Mouse (Mus musculus) embryonic facial prominence, embryonic 14.5 days (tissue): Measurements from ENCODE around the gene Thnsl1. TPM values are rescaled to one million over a fixed set of nuclear protein-coding genes. Genes with fewer than 3 reads are reported as not detected.

Source experiments
- ATAC-seq: fragments of 200-750 bp; cut with Nextera tagmentation; 2 replicates; pipeline ENCODE4 v1.8.0; 2017; ENCODE audit warnings: low read depth, moderate number of reproducible peaks, moderate TSS enrichment
- DNase-seq: peaks from one replicate; pipeline ENCODE4 v3.0.0-alpha.2; 2015; ENCODE audit warnings: low spot score
- H3K27ac ChIP-seq: fragments of 300-500 bp; sonication (generic); replicated peaks from 2 replicates; pipeline ENCODE4 v1.5.1; 2014; ENCODE audit warnings: low read depth, mild to moderate bottlenecking, low read length, moderate library complexity
- H3K27me3 ChIP-seq: fragments of 300-500 bp; sonication (generic); replicated peaks from 2 replicates; pipeline ENCODE4 v1.6.1; 2014; ENCODE audit warnings: low read length; ENCODE audit not compliant: control insufficient read depth, insufficient read depth
- H3K36me3 ChIP-seq: fragments of 300-500 bp; sonication (generic); 2 replicates; pipeline ENCODE4 v1.6.1; 2014; ENCODE audit warnings: low read length, mixed read lengths; ENCODE audit not compliant: control insufficient read depth, insufficient read depth
- H3K4me1 ChIP-seq: fragments of 300-500 bp; sonication (generic); 2 replicates; pipeline ENCODE4 v1.6.1; 2014; ENCODE audit warnings: antibody characterized with exemption, low read length; ENCODE audit not compliant: control insufficient read depth, insufficient read depth
- H3K4me2 ChIP-seq: fragments of 300-500 bp; sonication (generic); 2 replicates; pipeline ENCODE4 v1.6.1; 2014; ENCODE audit warnings: low read depth, mild to moderate bottlenecking, low read length, moderate library complexity, mixed read lengths
- H3K4me3 ChIP-seq: fragments of 300-500 bp; sonication (generic); 2 replicates; pipeline ENCODE4 v1.5.1; 2014; ENCODE audit warnings: low read depth, mild to moderate bottlenecking, low read length
- H3K9ac ChIP-seq: fragments of 300-500 bp; sonication (generic); 2 replicates; pipeline ENCODE4 v1.6.1; 2014; ENCODE audit warnings: low read depth, mild to moderate bottlenecking, low read length, moderate library complexity, mixed read lengths
- H3K9me3 ChIP-seq: fragments of 300-500 bp; sonication (generic); 2 replicates; pipeline ENCODE4 v1.6.1; 2016; ENCODE audit warnings: low read length; ENCODE audit not compliant: control insufficient read depth
- WGBS: fragments of 180-500 bp; shearing (Covaris S2); extraction: QIAGEN DNeasy Blood & Tissue Kit; methylation state at CpG from one replicate; pipeline ENCODE4 v1.1.7; 2014; 5-methylcytosine and 5-hydroxymethylcytosine counted together
- polyA plus RNA-seq: library from polyadenylated mRNA; unstranded; fragments of >200 nt; fragmentation: Nextera tagmentation; extraction: Ambion mirVana; gene quantifications from 2 replicates; pipeline ENCODE4 v1.2.1, GENCODE M21; 2014

Gene Thnsl1
- 7.4 and 8.0 TPM in 2 replicates for polyA plus RNA-seq

DNA sequence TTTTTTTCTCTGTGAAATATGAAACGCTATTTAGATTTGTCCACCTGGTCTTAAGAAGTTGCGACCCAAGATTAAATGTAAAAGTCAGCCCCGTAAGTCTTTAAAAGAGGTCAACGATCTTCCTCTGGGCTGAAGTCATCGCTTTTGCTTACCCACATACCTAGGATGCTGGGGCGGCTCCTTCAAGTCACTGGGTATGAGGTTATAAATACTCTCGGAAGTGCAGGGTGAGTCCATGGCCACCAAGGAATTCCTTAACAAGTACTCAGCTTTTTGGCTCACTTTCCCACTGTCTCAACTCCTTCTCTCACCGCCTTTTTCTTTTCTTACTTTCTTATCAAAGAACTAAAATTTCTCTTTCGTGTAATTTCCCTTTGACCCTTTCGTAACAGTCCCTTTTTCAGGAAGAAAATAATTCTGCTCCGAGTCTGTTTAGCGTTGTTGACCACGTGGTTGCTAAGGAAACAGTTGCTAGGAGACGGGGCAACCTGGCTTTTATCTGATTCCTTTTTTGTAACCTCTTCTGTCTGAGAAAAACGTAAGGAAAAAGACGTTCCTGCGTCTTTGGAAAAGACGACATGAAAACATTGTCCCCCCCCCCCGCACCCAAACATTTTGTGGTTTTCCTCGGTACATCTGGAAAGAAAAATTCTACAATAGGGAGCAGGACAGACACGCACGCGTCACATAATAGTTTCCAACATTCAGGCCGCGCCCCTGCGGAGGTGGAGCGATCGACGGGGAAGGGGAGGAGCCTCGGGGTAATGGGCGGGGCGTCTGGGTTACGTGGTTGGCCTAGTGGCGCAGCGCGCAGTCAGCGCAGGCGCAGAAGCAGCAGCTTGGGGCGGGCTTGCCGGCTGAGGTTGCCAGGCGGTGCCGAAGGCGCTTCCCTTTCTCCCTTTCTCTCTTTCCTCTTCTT lies at the start of gene Thnsl1, which contains the start of gene Enkur:
TSS of gene Thnsl1 (plus strand) at position 813 of the 919 bp plus-strand sequence.
TSS of gene Enkur (minus strand) at position 454 of the 919 bp plus-strand sequence.
- ATAC-seq (peak; percentile 98), DNase-seq (peak; percentile 97)
- H3K27ac ChIP-seq, result peak within 1 kb of the TSS; percentile 80
- H3K4me1 ChIP-seq, result peaks cover 4% of the 10 kb centered on the region; the same call in 1 of the 2 replicates
- no peaks in the 10 kb centered on the region for H3K9me3 ChIP-seq
- H3K27me3 ChIP-seq, result no peaks in the 10 kb centered on the region
- peak within 1 kb of the TSS; percentile 66 for H3K9ac ChIP-seq
- H3K4me2 ChIP-seq, result peak within 1 kb of the TSS; percentile 74
- peak within 1 kb of the TSS; percentile 64 for H3K4me3 ChIP-seq
- H3K36me3 ChIP-seq, result no peaks in the 10 kb centered on the region
- 3% methylated on average over 35 of the region's 43 CpGs for WGBS

DNA sequence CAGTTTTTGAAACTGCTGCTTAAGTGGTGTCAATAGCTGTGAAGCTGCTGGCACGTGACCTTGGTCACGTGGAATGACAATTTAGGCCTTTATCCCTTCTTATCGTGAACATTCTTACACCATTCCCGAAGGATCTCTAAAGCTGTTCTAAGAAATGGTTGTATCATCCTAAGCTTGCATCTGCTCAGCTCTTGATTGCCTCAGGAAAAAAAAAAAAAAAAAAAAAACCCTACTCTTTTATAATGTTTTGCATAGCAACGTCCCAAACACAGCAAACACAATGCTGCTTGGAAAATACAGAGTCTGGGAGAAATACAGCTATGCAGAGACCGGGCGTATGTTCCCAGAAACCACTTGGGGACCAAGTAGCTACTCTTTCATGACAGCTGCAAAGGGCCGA lies 41.2 kb upstream of the Thnsl1 start:
- ATAC-seq (peak; percentile 74; the same call in 1 of the 2 replicates), DNase-seq (peak; percentile 31)
- H3K9ac ChIP-seq, result no peak overlapping the region
- H3K27ac ChIP-seq, result no peak overlapping the region
- H3K4me3 ChIP-seq, result no peak overlapping the region
- 71% methylated on average over 8 of the region's 8 CpGs for WGBS
- no peaks in the 10 kb centered on the region for H3K36me3 ChIP-seq
- H3K9me3 ChIP-seq, result no peaks in the 10 kb centered on the region
- H3K4me1 ChIP-seq, result no peaks in the 10 kb centered on the region
- H3K4me2 ChIP-seq, result no peak overlapping the region
- H3K27me3 ChIP-seq, result no peaks in the 10 kb centered on the region

DNA sequence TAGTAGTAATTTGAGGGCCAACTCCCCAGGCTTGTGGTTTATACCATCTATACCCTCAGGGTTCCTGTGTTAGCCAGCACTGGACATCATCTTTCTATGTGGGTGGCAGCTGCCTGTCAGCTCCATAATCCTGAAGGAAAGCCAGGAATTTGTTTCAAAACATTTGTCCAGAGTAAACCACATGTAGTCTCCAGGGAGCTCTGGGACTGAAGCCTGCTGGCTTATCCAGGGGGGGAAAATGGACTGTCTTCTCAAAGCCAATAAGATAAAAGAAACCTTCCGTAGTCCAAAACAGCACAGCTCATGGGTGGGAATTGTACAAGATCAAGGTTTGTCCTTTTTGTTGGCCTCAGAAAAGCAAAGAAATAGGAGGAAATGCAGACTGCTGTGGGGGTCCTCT lies 37.6 kb upstream of the Thnsl1 start:
- WGBS, result 69% methylated on average over 1 of the region's 1 CpGs
- no peak overlapping the region for H3K9ac ChIP-seq
- no peak for ATAC-seq
- no peaks in the 10 kb centered on the region for H3K4me1 ChIP-seq
- no peaks in the 10 kb centered on the region for H3K27me3 ChIP-seq
- H3K36me3 ChIP-seq, result no peaks in the 10 kb centered on the region
- H3K9me3 ChIP-seq, result no peaks in the 10 kb centered on the region
- H3K27ac ChIP-seq, result no peak overlapping the region
- H3K4me2 ChIP-seq, result no peak overlapping the region
- DNase-seq, result peak; percentile 32
- H3K4me3 ChIP-seq, result no peak overlapping the region

DNA sequence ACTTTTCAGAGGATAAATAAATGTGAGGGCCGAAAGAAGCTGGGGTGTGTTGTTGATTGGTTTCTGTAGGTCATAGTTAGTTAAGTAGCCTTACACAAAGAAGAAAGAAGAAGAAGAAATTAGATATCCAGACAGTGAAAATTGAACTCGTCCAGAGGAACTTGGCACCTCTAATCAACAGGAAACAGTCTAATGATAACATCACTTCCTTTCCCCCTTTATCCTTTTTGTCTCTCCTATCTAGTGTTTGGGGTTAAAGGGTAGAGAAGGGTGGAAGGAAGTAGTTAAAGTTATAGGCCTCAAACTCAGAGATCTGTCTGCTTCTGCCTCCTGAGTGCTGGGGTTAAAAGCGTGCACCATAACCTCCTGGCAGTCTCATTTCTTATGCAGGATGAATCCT lies 32.7 kb upstream of the Thnsl1 start:
- Histone ChIP-seq H3K9ac (no peak overlapping the region), H3K4me2 (no peak overlapping the region), H3K27me3 (no peaks in the 10 kb centered on the region), H3K36me3 (no peaks in the 10 kb centered on the region), H3K9me3 (no peaks in the 10 kb centered on the region), H3K27ac (no peak overlapping the region), H3K4me3 (no peak overlapping the region), H3K4me1 (no peaks in the 10 kb centered on the region)
- WGBS, result 77% methylated on average over 3 of the region's 3 CpGs
- DNase-seq (no peak), ATAC-seq (no peak)

DNA sequence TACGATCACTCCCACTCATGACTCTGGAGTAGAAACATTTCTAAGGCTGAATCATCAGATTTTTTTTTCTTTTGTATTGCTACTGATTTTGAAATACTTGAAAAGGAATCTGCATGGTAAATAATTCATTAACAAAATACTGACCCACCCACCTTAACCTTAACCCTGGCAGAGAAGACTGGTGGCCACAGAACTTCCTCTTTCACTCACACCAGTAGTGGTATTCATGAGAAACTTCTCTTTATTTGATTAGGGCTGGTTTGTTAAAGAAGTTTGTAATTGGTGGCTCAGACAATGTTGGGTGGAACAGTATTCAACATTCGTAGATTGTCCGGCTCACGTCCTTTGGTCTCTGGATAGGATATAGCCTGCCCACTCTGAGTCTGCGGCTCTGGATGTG lies 26.4 kb upstream of the Thnsl1 start:
- ATAC-seq (no peak), DNase-seq (no peak)
- Histone ChIP-seq H3K9ac (no peak overlapping the region), H3K4me1 (no peaks in the 10 kb centered on the region), H3K36me3 (no peaks in the 10 kb centered on the region), H3K9me3 (no peaks in the 10 kb centered on the region), H3K4me2 (no peak overlapping the region), H3K27me3 (no peaks in the 10 kb centered on the region), H3K4me3 (no peak overlapping the region), H3K27ac (no peak overlapping the region)
- 89% methylated on average over 5 of the region's 5 CpGs for WGBS

DNA sequence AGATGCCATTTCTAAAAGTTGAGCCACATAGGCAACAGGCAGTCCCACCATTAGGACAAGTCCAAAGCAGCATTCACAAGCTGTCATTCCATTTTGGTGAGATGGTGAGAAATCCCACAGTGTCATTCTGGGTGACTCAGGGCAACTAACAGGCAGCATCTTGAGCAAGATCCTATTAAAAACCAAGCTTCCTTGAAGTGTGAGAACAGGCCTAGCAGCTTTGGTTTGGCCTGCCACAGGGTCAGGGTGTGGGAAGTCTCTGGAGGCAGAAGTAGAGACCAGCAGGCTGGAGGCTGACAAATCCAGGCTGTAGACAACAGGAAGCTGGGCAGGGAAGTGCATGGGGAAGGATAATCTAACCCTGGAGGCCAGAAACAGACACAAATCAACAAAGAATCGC lies 22.7 kb upstream of the Thnsl1 start:
- H3K9me3 ChIP-seq, result no peaks in the 10 kb centered on the region
- H3K4me3 ChIP-seq, result no peak overlapping the region
- H3K4me1 ChIP-seq, result no peaks in the 10 kb centered on the region
- ATAC-seq (no peak), DNase-seq (no peak)
- no peak overlapping the region for H3K9ac ChIP-seq
- 56% methylated on average over 1 of the region's 1 CpGs for WGBS
- no peak overlapping the region for H3K4me2 ChIP-seq
- no peaks in the 10 kb centered on the region for H3K36me3 ChIP-seq
- H3K27ac ChIP-seq, result no peak overlapping the region
- no peaks in the 10 kb centered on the region for H3K27me3 ChIP-seq

DNA sequence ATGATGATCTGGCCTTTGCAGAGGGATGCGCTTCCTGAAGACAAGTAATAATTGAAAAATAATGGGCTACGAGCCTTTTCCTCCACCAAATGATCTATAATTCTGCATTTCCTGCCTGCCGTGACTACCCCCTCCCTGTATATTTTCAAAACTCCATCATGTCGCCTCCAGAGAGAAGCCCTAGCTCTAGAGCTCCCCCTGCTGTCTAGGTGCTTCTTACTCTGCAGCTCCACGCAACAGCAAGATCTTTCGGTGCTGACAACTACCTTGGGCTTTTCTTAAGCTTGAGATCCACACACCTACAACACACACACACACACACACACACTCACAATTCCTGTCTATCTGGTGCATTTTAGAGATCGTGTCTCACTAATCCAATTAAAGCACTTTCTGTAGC lies 17.9 kb upstream of the Thnsl1 start:
- no peaks in the 10 kb centered on the region for H3K27me3 ChIP-seq
- H3K4me2 ChIP-seq, result no peak overlapping the region
- H3K9ac ChIP-seq, result no peak overlapping the region
- ATAC-seq, result no peak
- no peaks in the 10 kb centered on the region for H3K4me1 ChIP-seq
- DNase-seq, result peak; percentile 33
- H3K9me3 ChIP-seq, result no peaks in the 10 kb centered on the region
- 48% methylated on average over 7 of the region's 7 CpGs for WGBS
- H3K4me3 ChIP-seq, result no peak overlapping the region
- no peaks in the 10 kb centered on the region for H3K36me3 ChIP-seq
- H3K27ac ChIP-seq, result no peak overlapping the region

DNA sequence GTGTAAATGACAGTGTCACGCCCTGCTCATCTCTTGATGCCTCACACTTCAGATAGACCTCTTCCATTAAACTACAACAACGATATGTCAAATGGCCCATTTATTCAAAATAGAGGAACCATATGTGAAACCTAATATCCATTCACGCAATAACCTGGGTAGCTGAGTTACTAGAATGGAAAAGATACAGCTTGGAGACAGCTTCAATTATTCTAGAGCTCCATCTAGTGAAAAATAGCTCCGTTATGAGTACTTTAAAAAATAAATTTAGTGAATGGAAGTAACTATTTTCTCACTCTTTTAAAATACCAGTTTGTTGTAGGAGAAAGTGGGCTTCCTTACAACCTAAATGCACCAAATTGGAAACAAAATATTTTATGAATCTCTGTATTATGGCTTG lies 16.9 kb upstream of the Thnsl1 start:
- no peaks in the 10 kb centered on the region for H3K9me3 ChIP-seq
- ATAC-seq, result no peak
- no peaks in the 10 kb centered on the region for H3K36me3 ChIP-seq
- no peak overlapping the region for H3K27ac ChIP-seq
- no peak overlapping the region for H3K4me3 ChIP-seq
- peak; percentile 24 for DNase-seq
- H3K9ac ChIP-seq, result no peak overlapping the region
- H3K27me3 ChIP-seq, result no peaks in the 10 kb centered on the region
- H3K4me1 ChIP-seq, result no peaks in the 10 kb centered on the region
- no peak overlapping the region for H3K4me2 ChIP-seq
- WGBS, result 47% methylated on average over 4 of the region's 4 CpGs

DNA sequence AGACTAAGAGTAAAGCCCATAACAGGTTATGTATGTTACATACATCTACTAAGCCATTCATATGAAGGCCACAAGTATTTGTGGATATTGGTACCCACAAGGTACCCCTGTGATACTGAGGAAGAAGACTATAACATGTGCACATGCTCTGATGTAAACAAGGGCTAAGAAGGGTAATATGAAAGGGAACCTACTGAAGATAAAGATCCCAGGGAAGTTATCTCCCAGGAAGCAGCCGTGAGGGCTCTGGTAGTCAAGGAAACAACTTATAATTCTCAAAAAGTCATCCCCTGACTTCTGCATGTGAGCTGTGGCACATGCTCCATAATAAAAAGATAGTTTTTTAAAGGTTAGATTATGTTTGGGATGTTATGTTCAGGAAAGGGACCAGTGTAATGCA lies 14.3 kb upstream of the Thnsl1 start:
- Histone ChIP-seq H3K4me1 (no peaks in the 10 kb centered on the region), H3K9me3 (no peaks in the 10 kb centered on the region), H3K27ac (no peak overlapping the region), H3K4me3 (no peak overlapping the region), H3K4me2 (no peak overlapping the region), H3K36me3 (no peaks in the 10 kb centered on the region), H3K27me3 (no peaks in the 10 kb centered on the region), H3K9ac (no peak overlapping the region)
- DNase-seq (no peak), ATAC-seq (no peak)
- WGBS, result 67% methylated on average over 1 of the region's 1 CpGs
